Mouse (Mus musculus) kidney, adult 2 months (tissue): ENCODE results near the gene Slc31a1. TPM values are rescaled to one million over a fixed set of nuclear protein-coding genes. Genes with fewer than 3 reads are reported as not detected.
A peak's percentile ranks its signal among the peaks of the same experiment; 100 is the strongest.

Experiments
- DNase-seq: peaks from one replicate; pipeline ENCODE4 v3.0.0; 2021
- H3K27ac ChIP-seq: fragments of 200-500 bp; 2 replicates; pipeline ENCODE4 v1.5.1; 2012; ENCODE audit warnings: low read depth, low read length, control low read depth, inconsistent platforms; ENCODE audit not compliant: insufficient read depth
- H3K27me3 ChIP-seq: fragments of 200-500 bp; replicated peaks from 2 replicates; pipeline ENCODE4 v1.6.1; 2012; ENCODE audit warnings: mild to moderate bottlenecking, moderate library complexity, low read length, inconsistent platforms; ENCODE audit not compliant: control insufficient read depth, insufficient read depth
- H3K36me3 ChIP-seq: fragments of 200-500 bp; 2 replicates; pipeline ENCODE4 v1.6.1; 2012; ENCODE audit warnings: mild to moderate bottlenecking, moderate library complexity, low read length, inconsistent platforms; ENCODE audit not compliant: control insufficient read depth, insufficient read depth
- H3K4me1 ChIP-seq: fragments of 200-500 bp; 2 replicates; pipeline ENCODE4 v1.6.1; 2011; ENCODE audit warnings: low read length; ENCODE audit not compliant: control insufficient read depth, insufficient read depth
- H3K4me3 ChIP-seq: fragments of 200-500 bp; 2 replicates; pipeline ENCODE4 v1.5.1; 2011; ENCODE audit warnings: mild to moderate bottlenecking, low read depth, low read length, control low read depth; ENCODE audit not compliant: insufficient read depth
- CTCF ChIP-seq: fragments of 200-500 bp; conservative IDR thresholded peaks from 2 replicates; pipeline ENCODE4 v1.5.1; 2011; ENCODE audit warnings: low read depth, mild to moderate bottlenecking, control low read depth, low read length, moderate library complexity, mixed read lengths; ENCODE audit not compliant: insufficient read depth, insufficient read length
- POLR2A ChIP-seq: fragments of 200-500 bp; IDR thresholded peaks from one replicate; pipeline ENCODE4 v1.6.1; 2011; ENCODE audit warnings: low read depth, low read length, control low read depth
- WGBS: fragments of 180-500 bp; shearing (Covaris S2); methylation state at CpG from one replicate; pipeline ENCODE4 v1.1.7; 2018; 5-methylcytosine and 5-hydroxymethylcytosine counted together
- polyA plus RNA-seq: library from polyadenylated mRNA; depleted of rRNA; stranded (reverse); fragments of >200 nt; gene quantifications from 2 replicates; pipeline ENCODE4 v1.2.3, GENCODE M21; 2012; rRNA removed

Slc31a1 gene
- 69.1 and 78.3 TPM in 2 replicates for polyA plus RNA-seq

GRCm38 (mm10) chr4:62360088-62360804, at the start of gene Slc31a1, which contains the start of gene Fkbp15:
Gene Slc31a1 (plus strand): TSS chr4:62360727.
Gene Fkbp15 (minus strand): TSS chr4:62360548.
- DNase-seq = peak; percentile 99
- TF ChIP-seq POLR2A = peak; percentile 71
- TF ChIP-seq CTCF = no peak
- peaks cover 12% of the 10 kb centered on the region for H3K4me1 ChIP-seq
- peak within 1 kb of the TSS; percentile 59 for H3K27ac ChIP-seq
- peak within 1 kb of the TSS; percentile 72 for H3K4me3 ChIP-seq
- under 1% methylated on average over 51 of the region's 51 CpGs for WGBS
- H3K36me3 ChIP-seq = no peaks in the 10 kb centered on the region; the same call in 1 of the 2 replicates
- no peaks in the 10 kb centered on the region for H3K27me3 ChIP-seq

DNA sequence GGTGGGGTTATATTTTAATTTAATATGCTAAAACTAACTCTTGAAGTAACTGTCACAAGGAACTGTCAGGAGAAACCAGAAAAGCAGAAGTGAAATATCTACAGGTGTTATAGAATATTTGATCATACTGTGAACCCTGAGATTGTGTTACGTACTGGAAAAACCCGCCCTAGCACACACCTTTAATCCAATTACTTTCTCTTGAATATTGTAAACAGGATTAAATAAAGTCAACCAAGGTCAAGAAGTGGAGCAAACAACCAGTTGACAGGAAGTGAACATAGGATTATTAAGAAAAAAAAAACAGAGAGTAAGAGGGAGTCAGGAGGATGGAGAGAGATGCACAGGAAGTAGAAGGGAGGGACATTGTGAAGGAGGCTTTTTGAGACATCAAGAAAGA, 47.7 kb upstream of the Slc31a1 start:
- Histone ChIP-seq H3K36me3 (peaks cover 12% of the 10 kb centered on the region), H3K27me3 (no peaks in the 10 kb centered on the region), H3K4me1 (no peaks in the 10 kb centered on the region), H3K27ac (no peak overlapping the region), H3K4me3 (no peak overlapping the region)
- WGBS = 96% methylated on average over 2 of the region's 2 CpGs
- TF ChIP-seq CTCF (no peak), POLR2A (no peak)
- DNase-seq = no peak

DNA sequence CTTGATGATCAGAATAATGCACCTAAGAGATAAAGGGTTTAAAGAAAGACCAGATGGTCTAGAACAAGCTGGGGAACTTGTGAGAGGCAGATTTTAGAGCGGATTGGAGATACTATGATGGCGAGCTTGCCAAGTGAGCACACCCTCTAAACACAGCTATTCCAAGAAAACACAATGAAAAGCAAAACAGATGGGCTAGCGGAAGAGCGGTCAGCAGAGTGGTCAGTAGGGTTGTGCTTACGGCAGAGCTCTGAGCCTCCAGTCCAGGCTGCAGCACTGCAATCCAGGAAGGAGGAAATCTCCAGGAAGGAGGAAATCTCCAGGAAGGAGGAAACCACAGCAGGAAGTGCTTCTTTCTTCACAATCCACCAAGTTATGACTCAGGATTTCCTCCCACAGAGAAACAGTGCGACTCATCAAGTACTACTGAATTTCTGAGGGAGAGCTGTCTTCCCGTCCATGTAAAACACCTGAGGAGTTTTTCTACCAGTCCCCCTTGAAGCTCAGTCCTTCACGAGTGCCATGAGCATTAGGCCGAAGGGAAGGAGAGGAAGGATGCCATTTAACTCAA, 46.8 kb upstream of the Slc31a1 start:
- peaks cover 12% of the 10 kb centered on the region for H3K36me3 ChIP-seq
- no peaks in the 10 kb centered on the region for H3K4me1 ChIP-seq
- DNase-seq = no peak
- no peak overlapping the region for H3K4me3 ChIP-seq
- no peak overlapping the region for H3K27ac ChIP-seq
- TF ChIP-seq POLR2A = no peak
- TF ChIP-seq CTCF = no peak
- H3K27me3 ChIP-seq = no peaks in the 10 kb centered on the region
- WGBS = 88% methylated on average over 9 of the region's 9 CpGs

GRCm38 (mm10) chr4:62314516-62314915, 46.0 kb upstream of the Slc31a1 start:
- TF ChIP-seq CTCF (no peak), POLR2A (no peak)
- Histone ChIP-seq H3K27ac (no peak overlapping the region), H3K27me3 (no peaks in the 10 kb centered on the region), H3K36me3 (peaks cover 12% of the 10 kb centered on the region), H3K4me3 (no peak overlapping the region), H3K4me1 (no peaks in the 10 kb centered on the region)
- 89% methylated on average over 3 of the region's 3 CpGs for WGBS
- DNase-seq = no peak

- no peaks in the 10 kb centered on the region for H3K27me3 ChIP-seq
- no peak for DNase-seq
- peaks cover 12% of the 10 kb centered on the region for H3K36me3 ChIP-seq
- H3K4me3 ChIP-seq = no peak overlapping the region
- WGBS = 74% methylated on average over 2 of the region's 2 CpGs
- H3K4me1 ChIP-seq = no peaks in the 10 kb centered on the region
- TF ChIP-seq POLR2A (no peak), CTCF (no peak)
- no peak overlapping the region for H3K27ac ChIP-seq
Observed at GRCm38 (mm10) chr4:62316456-62316855, 44.1 kb upstream of the Slc31a1 start.

DNA sequence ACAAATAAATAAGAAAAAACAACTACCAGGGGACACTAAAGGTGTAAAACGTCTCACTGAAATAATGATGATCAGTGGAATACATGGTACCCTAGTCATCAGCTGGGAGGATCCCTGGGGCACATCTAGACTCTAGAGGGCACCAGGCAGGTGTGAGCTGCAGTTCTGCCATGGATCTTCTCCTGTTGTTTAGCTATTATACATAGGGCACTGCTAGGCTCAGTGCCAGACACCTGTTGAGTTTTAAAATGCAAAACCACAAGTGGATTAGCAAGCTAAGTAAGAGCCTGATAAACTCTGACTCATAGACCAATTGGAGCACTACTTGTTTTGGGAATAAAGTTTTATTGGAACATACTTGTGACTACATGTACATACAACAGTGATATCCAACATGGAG, 42.2 kb upstream of the Slc31a1 start:
- no peaks in the 10 kb centered on the region for H3K27me3 ChIP-seq
- DNase-seq = no peak
- H3K36me3 ChIP-seq = peaks cover 14% of the 10 kb centered on the region
- no peak overlapping the region for H3K27ac ChIP-seq
- no peak for TF ChIP-seq CTCF
- TF ChIP-seq POLR2A = no peak
- no peak overlapping the region for H3K4me3 ChIP-seq
- whole genome bisulfite sequencing = 63% methylated on average over 1 of the region's 1 CpGs
- no peaks in the 10 kb centered on the region for H3K4me1 ChIP-seq

- DNase-seq = peak; percentile 24
- H3K36me3 ChIP-seq = peaks cover 18% of the 10 kb centered on the region
Observed at GRCm38 (mm10) chr4:62322684-62323083, 37.8 kb upstream of the Slc31a1 start.

More at GRCm38 (mm10) chr4:62322684-62323083, 37.8 kb upstream of the Slc31a1 start:
- H3K4me3 ChIP-seq = no peak overlapping the region
- no peaks in the 10 kb centered on the region for H3K27me3 ChIP-seq
- 72% methylated on average over 3 of the region's 3 CpGs for WGBS
- TF ChIP-seq CTCF (no peak), POLR2A (no peak)
- H3K4me1 ChIP-seq = no peaks in the 10 kb centered on the region
- no peak overlapping the region for H3K27ac ChIP-seq
